Mouse (Mus musculus) mature B cell (primary cell): ENCODE measurements at regions not wholly inside any gene's neighbourhood (a gene's known extent, or its start where the extent isn't known, plus 50 kb on each side); places are given as distances from the start of the nearest gene placed in this dataset.

ENCODE experiments used
- in situ Hi-C: fragments of 300-500 bp; cut with MboI; formaldehyde crosslinking; loops from 2 replicates; pipeline ENCODE4 v1.14.3; 2019

GRCm38 (mm10) chr13:110683259-110684041, 288.6 kb downstream of the Plk2 start:
- in situ Hi-C loops, result no loop called here

- in situ Hi-C loops, result no loop called here
These were observed 293.9 kb downstream of the Plk2 start for GRCm38 (mm10) chr13:110688796-110689195.

GRCm38 (mm10) chr13:110690501-110691255, 295.8 kb downstream of the Plk2 start:
- in situ Hi-C loops, result no loop called here

GRCm38 (mm10) chr13:110692696-110693095, 297.9 kb downstream of the Plk2 start:
- in situ Hi-C loops, result no loop called here

- in situ Hi-C loops, result no loop called here
These were observed 300.0 kb downstream of the Plk2 start for GRCm38 (mm10) chr13:110694876-110695275.

GRCm38 (mm10) chr13:110696549-110696948, 301.7 kb downstream of the Plk2 start:
- in situ Hi-C loops, result no loop called here

GRCm38 (mm10) chr13:110704261-110704660, 309.4 kb downstream of the Plk2 start:
- in situ Hi-C loops, result no loop called here

GRCm38 (mm10) chr13:110710847-110711246, 316.0 kb downstream of the Plk2 start:
- in situ Hi-C loops, result no loop called here

- in situ Hi-C loops, result no loop called here
These were observed 317.7 kb downstream of the Plk2 start for GRCm38 (mm10) chr13:110712527-110712926.

- in situ Hi-C loops, result no loop called here
These were observed 327.3 kb downstream of the Plk2 start for GRCm38 (mm10) chr13:110722170-110722569.

GRCm38 (mm10) chr13:110722752-110723151, 327.9 kb downstream of the Plk2 start:
- in situ Hi-C loops, result no loop called here

GRCm38 (mm10) chr13:110724836-110725235, 330.0 kb downstream of the Plk2 start:
- in situ Hi-C loops, result no loop called here

GRCm38 (mm10) chr13:110725821-110726220, 331.0 kb downstream of the Plk2 start:
- in situ Hi-C loops, result no loop called here

GRCm38 (mm10) chr13:110735511-110735910, 340.7 kb downstream of the Plk2 start:
- in situ Hi-C loops, result no loop called here

- in situ Hi-C loops, result no loop called here
These were observed 346.8 kb downstream of the Plk2 start for GRCm38 (mm10) chr13:110741576-110742206.

GRCm38 (mm10) chr13:110747223-110747868, 352.5 kb downstream of the Plk2 start:
- in situ Hi-C loops, result no loop called here

- in situ Hi-C loops, result no loop called here
These were observed 357.9 kb downstream of the Plk2 start for GRCm38 (mm10) chr13:110752746-110753145.

GRCm38 (mm10) chr13:110754548-110754947, 359.7 kb downstream of the Plk2 start:
- in situ Hi-C loops, result no loop called here

GRCm38 (mm10) chr13:110756877-110757276, 362.0 kb downstream of the Plk2 start:
- in situ Hi-C loops, result no loop called here

GRCm38 (mm10) chr13:110769210-110769609, 374.4 kb downstream of the Plk2 start:
- in situ Hi-C loops, result no loop called here

GRCm38 (mm10) chr13:110775251-110775650, 380.4 kb downstream of the Plk2 start:
- in situ Hi-C loops, result no loop called here

- in situ Hi-C loops, result no loop called here
These were observed 389.4 kb downstream of the Plk2 start for GRCm38 (mm10) chr13:110784162-110784785.
